Mouse (Mus musculus): ENCODE measurements around the gene Rasa4.
"Not testable (repeated sequence)": the region's sequence is repeated elsewhere in the genome, so short reads cannot be mapped to it uniquely, and the experiment has no call there.

The Rasa4 gene

DNA sequence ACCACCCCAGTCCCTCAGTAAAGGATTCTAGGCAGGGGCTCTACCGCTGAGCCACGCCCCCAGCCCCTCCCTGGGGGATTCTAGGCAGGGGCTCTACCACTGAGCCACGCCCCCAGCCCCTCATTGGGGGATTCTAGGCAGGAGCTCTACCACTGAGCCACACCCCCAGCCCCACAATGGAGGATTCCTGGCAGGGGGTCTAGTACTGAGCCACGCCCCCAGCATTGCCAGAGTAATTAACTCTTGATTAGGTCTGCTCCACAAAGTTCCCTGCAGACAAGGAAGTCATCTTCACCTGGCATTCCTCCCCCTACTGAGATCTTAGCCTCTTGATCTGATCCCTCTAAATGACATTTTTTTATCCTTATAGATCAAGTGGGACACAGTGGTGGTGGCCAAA, 29.8 kb downstream of the Rasa4 start:
- DNase-seq (ENCODE audit: low spot score) = not testable (repeated sequence)

DNA sequence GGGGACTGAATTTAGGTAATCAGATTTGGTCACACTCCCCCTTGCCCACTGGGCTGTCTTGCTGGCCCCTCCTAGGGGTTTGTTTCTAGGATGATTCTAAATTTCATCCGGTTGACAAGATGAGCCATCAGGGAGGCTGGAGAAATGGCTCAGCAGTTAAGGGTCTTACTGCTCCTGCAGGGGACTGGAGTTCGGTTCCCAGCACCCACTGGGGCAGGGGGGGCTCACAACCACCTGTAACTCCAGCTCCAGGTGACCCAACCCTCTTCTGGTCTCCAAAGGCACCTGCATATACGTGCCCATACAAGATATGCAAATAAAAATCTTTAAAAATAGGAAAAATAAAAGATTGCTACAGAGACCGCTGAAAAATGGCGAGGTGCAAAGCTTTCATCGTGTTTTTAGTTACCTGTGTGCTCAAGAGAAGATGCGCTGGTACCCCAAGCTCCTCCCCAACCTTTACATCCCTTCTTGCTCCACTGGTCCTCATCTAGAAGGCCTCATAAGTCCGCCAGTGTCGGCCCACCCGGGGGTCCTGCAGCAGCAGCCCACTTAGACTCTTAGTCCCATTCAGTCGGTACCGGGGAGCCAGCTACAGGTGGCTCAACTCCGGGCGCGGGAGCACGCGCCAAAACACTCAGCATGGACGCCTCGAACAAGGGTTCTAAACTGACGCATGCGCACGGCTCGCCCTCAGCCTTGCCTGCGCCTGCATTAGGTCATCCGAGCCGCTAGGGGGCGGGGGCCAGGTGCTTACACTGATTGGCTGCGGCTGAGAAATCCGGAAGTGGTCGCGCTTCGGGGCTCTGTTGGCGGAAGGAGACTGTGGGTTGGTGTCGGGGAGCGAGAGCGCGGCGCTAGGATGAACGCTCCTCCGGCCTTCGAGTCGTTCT, 32.4 kb downstream of the Rasa4 start, which contains the start of gene Polr2j:
Gene Polr2j (plus strand): TSS at position 741 of the 893 bp plus-strand sequence.
- peak; percentile 95 for DNase-seq (ENCODE audit: low spot score)

DNA sequence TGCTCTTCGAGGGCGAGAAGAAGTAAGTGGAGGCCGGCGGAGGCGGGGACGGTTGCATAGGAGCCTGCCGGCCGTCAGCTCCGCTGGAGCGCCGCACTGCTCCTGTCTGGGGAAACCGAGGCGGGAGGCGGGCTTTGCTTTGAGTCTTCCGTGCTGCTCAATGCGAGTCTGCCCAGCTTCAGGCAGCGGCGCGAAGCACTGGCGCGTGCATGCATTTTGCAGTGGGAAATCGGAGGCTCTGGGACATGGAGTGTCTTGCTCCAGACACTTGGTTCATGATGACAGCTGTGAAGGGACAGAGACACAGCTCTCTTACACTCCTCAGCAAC, 33.0 kb downstream of the Rasa4 start:
- no peak for DNase-seq (ENCODE audit: low spot score)

DNA sequence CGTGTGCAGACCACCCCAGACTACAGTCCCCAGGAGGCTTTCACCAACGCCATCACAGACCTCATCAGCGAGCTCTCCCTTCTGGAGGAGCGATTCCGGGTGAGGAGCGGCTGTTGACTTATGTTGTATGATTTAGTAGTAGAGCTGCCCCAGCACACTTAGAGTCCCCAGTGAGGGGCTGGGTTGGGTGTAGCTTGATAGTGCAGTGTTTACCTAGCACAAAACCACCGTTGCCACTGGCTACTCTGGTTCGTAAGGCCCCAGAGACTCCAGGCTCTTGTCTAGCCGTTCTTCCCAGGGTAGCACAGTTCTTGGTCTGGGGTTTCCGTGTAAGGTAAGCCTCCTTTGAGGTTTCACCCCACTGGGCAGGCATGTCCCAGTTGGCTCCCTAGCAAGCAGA, 38.4 kb downstream of the Rasa4 start:
- DNase-seq (ENCODE audit: low spot score) = no peak

DNA sequence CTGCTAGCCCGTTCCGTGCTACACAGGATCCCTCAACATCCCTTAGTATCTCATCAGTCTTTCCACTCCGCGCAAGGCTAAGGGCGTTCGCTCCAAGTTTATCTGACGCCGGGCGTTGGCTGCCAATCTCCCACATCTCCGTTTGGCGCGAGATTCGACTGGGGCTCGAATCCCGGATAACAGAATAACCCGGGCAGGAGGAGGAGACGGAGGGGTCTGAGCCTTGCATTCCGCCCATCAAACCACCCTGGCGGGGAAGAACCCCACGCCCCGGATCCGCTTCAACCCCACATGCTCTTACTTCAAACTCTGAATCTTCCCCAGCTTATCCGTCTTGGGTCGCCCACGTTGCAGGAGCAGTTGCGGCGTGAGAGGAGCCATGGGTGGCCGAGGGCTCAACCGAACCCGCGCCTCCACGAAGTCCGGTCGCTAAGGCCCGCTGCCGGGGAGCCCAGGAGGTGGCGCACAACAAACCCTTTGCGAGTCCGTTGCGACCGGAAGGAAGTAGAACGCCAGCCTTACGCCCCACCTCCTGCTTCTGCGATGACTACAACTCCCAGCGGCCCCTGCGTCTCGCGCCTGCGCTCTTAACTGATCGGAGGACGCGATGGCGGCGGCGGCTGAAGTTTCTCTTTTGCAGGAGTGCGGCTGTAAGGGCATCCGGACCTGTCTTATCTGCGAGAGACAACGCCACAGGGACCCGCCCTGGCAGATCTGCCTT, 52.0 kb downstream of the Rasa4 start, which contains the start of the genes Lrwd1 and Alkbh4:
Gene Lrwd1 (minus strand): TSS at position 504 of the 721 bp plus-strand sequence.
Gene Alkbh4 (plus strand): TSS at position 576 of the 721 bp plus-strand sequence.
- DNase-seq (ENCODE audit: low spot score) = peak; percentile 94

DNA sequence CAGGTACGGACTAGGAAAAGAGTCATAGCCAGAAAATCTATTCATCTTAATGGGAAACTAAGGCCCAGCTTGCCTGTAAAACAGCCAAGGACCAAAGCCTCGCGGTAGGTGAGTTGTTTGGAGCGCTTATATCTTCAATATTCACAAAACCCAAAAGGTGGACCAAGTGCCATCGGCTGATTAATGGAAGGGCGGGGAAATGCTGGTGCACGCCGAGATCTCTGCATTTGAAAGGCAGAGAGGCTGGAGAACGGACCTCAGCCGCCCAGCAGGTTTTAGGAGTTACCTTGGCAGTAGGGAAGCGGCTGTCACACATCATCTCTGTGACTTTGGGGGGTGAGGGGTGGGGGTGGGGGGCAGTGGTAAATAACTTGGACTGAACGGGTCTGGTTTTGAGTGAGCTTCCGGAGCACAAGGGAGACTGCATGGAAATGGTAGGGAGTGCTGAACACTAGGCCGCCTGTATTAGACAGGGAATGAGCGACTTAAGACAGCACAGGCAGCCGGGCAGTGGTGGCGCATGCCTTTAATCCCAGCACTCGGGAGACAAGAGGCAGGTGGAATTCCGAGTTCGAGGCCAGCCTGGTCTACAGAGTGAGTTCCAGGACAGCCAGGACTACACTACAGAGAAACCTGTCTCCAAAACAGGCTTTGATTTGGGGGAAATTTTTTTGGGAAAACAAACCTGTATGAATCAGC, 52.7 kb downstream of the Rasa4 start:
- no peak for DNase-seq (ENCODE audit: low spot score)

DNA sequence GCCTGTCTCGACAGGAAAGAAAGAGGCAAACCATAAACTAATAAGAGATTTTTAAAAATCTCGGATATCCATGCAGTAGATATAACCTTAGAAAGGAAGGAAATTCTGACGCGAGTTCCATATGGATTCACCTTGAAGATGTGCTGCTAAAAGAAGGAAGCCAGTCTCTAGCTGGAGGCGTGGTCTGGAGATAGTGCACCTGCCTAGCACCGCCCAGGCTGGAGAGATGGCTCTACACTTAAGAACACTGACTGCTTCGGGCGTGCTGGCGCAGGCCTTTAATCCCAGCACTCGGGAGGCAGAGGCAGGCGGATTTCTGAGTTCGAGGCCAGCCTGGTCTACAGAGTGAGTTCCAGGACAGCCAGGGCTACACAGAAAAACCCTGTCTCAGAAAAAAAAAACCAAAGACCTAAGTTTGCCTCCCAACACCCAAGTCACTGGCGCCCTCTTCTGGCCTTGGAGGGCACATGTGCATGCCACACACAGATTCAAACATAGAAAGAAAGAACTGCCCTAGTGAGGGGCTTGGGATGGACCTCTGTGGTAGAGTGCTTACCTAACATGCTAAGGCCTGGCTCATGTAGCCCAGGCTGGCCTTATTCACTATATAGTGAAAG, 54.0 kb downstream of the Rasa4 start:
- peak; percentile 29 for DNase-seq (ENCODE audit: low spot score)

DNA sequence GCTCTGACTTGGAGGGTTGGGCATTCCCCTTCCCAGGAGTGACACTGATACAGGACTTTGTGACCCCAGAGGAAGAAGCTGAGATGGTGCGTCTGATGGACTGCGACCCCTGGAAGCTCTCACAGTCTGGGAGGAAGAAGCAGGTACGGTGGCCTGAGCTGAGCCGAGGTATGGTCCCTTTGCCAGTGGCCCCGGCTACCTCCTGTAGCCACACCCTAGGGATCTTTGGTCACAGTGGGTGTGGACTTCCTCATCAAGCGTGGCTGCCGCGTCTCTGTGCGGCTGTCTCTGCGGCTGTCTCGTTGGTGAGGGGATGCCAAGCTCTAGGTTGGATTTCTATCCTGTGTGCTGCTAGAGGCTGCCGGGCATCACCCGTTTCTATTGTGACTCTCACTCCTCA, 55.7 kb downstream of the Rasa4 start:
- DNase-seq (ENCODE audit: low spot score) = no peak

DNA sequence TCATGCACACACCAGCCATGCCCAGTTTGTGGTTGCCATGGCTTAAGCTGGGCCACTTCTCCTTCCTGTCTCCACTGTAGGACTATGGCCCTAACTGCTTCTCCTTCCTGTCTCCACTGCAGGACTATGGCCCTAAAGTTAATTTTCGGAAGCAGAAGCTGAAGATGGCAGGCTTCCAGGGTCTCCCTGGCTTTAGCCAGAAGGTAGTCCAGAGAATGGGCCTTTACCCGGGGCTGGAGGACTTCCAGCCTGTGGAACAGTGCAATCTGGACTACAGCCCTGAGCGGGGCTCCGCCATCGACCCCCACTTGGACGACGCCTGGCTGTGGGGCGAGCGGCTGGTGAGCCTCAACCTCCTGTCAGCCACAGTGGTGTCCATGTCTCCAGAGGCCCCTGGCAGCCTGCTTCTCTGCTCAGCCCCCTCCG, 56.4 kb downstream of the Rasa4 start:
- no peak for DNase-seq (ENCODE audit: low spot score)

DNA sequence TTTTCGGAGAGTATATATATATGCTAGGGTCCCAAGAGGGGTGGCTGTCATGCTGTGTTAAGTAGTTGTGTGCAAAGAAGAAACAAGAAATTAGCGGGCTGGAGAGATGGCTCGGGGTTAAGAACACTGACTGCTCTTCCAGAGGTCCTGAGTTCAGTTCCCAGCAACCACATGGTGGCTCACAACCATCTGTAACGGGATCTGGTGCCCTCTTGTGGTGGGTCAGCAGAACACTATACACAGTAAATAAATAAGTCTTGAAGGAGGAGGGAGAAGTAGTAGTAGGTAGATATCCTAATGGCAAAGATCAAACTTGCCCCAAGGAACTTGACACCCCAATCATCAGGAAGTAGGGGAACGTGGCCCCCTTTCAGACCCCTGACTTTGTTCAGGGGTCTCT, 59.0 kb downstream of the Rasa4 start:
- no peak for DNase-seq (ENCODE audit: low spot score)

DNA sequence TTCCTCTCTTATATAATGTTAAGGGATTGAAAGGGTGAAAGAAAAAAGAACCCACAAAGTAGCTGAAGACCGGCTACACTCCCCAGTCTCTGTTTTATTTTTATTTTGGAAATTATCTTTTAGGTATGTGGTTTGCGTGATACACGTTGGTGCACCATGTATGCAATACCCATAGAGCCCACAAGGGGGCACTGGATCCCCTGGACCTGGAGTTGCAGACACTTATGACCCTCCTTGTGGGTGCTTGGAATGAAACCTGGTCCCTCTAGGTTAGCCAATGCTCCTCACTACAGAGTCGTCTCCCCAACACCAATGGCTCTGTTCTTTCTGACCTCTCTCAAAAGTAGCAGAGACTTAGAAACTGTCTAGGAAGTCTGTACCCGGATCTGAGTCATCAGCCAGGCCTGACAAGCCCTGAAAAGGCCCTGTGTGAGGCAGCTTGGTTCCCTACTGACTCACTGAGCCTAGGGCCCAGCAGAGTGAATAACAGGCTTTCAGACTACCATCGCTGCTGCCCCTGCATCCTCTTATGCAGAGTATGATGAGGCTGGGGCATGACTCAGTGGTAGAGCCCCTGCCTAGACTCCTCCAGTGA, 59.5 kb downstream of the Rasa4 start:
- no peak for DNase-seq (ENCODE audit: low spot score)

DNA sequence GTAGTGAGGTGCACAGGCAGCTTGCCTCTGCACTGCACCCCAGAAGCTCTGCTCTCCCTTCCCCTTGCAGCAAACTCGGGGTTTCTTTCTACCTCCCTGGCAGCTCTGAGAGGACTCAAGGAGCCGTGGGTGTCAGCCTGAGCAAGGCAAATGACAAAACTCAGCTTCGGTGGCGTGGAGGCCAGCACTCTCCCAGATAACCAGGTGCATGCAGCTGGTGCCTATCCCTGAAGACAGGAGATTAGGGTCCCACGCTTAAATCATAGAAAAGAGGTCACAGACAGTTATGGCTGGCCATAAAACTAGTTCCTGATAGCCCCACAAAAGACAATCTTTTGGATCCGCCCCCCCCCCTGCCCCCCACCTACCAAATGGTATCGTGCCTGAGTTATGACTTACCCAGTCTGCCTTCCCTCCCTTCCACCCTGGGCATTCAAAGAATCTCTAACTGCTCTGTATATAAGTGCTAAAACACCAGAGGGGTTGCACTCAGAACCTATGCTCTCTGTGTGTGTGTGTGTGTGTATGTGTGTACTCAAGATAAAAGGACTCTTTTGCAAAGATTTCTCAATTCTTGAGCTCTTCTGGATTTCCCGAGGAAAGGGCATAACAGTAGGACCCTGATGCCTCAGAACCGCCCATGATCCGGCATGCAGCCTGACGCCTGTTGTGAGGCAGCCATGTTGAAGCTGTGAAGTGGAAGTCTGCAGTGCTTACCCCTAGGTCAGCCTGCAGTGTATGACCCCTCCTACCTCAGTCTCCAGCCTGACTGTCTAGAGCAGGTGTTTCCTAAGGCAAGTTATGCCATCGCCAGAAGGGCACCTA, 61.1 kb downstream of the Rasa4 start:
- DNase-seq (ENCODE audit: low spot score) = no peak

DNA sequence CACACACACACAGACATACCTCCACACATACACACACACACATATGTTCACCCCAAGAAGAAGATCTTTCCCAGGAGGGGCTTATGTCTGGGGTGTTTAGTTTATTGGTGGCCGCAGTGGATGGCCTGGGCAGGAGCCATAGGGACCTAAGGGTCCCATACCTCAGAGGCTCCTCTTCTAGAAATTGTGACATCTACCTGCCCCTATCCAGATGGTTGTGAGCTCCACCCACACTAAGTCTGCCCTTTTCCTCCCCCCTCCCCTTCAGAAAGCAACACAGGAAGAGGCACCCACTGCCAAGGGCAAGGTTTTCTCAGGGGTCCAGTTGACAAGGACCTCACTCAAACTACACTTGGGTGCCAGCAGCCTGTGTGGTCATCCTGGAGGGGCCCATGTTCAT, 63.2 kb downstream of the Rasa4 start:
- DNase-seq (ENCODE audit: low spot score) = no peak

DNA sequence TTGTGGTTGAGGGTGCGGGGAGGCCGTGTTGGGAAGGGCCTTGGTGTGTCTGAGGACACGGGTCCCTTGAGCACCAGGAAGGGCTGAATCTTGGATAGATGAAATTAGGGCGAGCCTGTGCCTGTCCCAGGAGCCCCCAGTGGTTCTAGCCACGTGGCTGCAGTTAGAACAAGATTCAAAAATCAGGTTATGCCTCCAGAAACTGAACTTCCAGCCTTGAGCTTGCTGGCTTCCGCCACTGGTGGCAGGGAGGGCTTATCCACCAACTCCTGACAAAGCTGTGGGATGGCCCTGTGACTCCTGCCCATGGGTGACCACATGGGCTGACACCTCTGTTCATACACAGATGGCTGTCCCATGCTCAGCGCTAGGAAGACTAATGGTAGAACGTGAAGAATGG, 64.0 kb downstream of the Rasa4 start:
- no peak for DNase-seq (ENCODE audit: low spot score)

DNA sequence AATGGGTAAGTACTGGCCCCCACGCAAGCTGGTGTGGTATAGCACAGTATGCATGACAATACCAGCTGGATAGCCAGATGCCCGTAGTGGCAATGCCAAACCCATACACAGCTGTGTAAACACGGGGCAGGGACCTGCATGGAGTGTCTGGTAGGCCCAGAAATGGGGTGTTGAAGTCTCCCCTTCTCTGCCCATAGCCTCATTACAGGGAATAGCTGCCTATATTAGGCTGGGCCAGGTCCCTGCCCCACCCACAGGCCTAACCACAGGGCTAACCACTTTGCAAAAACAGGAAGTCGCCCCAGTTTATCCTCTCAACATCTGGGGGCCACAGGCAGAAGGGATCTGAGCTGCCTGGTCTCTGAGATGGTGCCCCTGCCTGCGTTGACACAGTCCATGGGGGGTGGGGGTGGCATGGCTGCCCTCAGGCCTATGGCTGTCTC, 65.4 kb downstream of the Rasa4 start:
- not testable (repeated sequence) for DNase-seq (ENCODE audit: low spot score)

DNA sequence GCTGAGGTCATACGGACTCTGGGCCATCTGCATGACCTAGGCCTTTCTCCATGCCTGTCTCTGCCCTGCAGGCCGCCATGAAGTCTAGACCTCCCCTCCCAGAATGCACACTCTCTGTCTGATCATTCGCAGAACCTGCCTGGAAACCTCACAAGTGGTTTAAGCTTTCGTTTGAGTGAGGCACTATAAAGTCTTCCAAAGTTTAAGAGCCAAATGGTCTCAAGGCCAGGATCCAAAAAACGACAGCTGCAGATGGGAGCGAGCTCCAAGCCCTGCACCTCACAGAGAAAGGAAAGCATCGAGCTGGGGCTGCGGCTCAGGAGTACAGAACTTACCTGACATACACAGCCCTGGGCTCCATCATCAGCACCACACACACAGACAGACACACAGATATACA, 68.6 kb downstream of the Rasa4 start:
- no peak for DNase-seq (ENCODE audit: low spot score)

DNA sequence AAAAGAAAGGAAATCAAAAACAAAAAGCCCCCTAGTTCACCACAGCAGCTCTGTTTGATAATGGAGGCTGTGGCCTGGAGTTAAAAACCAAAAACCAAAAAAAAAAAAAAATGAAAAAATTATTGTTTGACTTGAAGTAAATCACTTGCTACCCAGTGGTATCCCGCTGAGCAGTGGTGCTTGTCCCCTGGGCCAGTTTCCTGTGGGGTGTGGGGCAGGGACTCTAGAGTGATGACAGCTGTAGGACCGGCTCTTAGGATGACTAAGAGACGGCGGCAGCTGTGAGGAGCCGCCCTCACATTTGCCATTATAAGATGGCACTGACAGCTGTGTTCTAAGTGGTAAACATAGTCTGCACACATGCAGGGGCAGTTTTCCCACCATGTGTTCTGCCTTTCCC, 71.7 kb downstream of the Rasa4 start:
- DNase-seq (ENCODE audit: low spot score) = no peak

DNA sequence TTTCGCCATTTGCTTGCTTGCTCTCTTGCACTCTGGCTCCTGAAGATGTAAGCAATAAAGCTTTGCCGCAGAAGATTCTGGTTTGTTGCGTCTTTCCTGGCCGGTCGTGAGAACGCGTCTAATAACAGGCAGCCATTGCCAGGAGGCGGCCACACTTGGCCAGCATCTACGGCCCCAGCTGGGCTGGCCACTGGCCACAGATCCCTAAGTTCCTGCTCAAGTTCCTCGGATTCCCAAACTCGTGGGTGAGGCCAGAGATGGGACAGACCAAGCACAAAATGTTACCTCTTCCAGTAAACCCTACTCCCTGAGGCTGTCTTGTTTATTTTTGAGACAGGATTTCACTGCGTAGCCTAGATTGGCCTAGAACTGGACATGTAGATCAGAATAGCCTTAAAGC, 76.4 kb downstream of the Rasa4 start:
- not testable (repeated sequence) for DNase-seq (ENCODE audit: low spot score)
